Mouse (Mus musculus) limb, embryonic 14.5 days (tissue): Measurements from ENCODE around the gene Prkcsh. TPM values are rescaled to one million over a fixed set of nuclear protein-coding genes. Genes with fewer than 3 reads are reported as not detected.

Experiments
- ATAC-seq: fragments of 200-750 bp; cut with Nextera tagmentation; 2 replicates; pipeline ENCODE4 v1.8.0; 2017; ENCODE audit warnings: low read depth, moderate number of reproducible peaks, moderate TSS enrichment; ENCODE audit not compliant: low FRiP score
- DNase-seq: peaks from one replicate; pipeline ENCODE4 v3.0.0-alpha.2; 2015; ENCODE audit warnings: low spot score
- H3K27ac ChIP-seq: fragments of 300-500 bp; sonication (generic); replicated peaks from 2 replicates; pipeline ENCODE4 v1.5.1; 2014; ENCODE audit warnings: low read depth, mild to moderate bottlenecking, low read length, moderate library complexity, mixed read lengths
- H3K27me3 ChIP-seq: fragments of 300-500 bp; sonication (generic); 2 replicates; pipeline ENCODE4 v1.6.1; 2014; ENCODE audit warnings: low read length, mixed read lengths; ENCODE audit not compliant: control insufficient read depth, insufficient read depth
- H3K36me3 ChIP-seq: fragments of 300-500 bp; sonication (generic); 2 replicates; pipeline ENCODE4 v1.6.1; 2014; ENCODE audit warnings: mild to moderate bottlenecking, low read length, moderate library complexity, mixed read lengths; ENCODE audit not compliant: control insufficient read depth, insufficient read depth
- H3K4me1 ChIP-seq: fragments of 300-500 bp; sonication (generic); 2 replicates; pipeline ENCODE4 v1.6.1; 2014; ENCODE audit warnings: antibody characterized with exemption, low read length, mixed read lengths; ENCODE audit not compliant: control insufficient read depth, insufficient read depth
- H3K4me2 ChIP-seq: fragments of 300-500 bp; sonication (generic); replicated peaks from 2 replicates; pipeline ENCODE4 v1.6.1; 2014; ENCODE audit warnings: low read depth, mild to moderate bottlenecking, low read length, moderate library complexity; ENCODE audit not compliant: severe bottlenecking
- H3K4me3 ChIP-seq: fragments of 300-500 bp; sonication (generic); replicated peaks from 2 replicates; pipeline ENCODE4 v1.5.1; 2014; ENCODE audit warnings: low read length
- H3K9ac ChIP-seq: fragments of 300-500 bp; sonication (generic); 2 replicates; pipeline ENCODE4 v1.6.1; 2014; ENCODE audit warnings: mild to moderate bottlenecking, low read depth, low read length, moderate library complexity; ENCODE audit not compliant: severe bottlenecking
- H3K9me3 ChIP-seq: fragments of 300-500 bp; sonication (generic); 2 replicates; pipeline ENCODE4 v1.6.1; 2016; ENCODE audit warnings: low read length; ENCODE audit not compliant: control insufficient read depth
- POLR2A ChIP-seq: fragments of 200-500 bp; IDR thresholded peaks from 2 replicates; pipeline ENCODE4 v1.8.0; 2012; ENCODE audit warnings: inconsistent platforms, mild to moderate bottlenecking, moderate library complexity, borderline replicate concordance; ENCODE audit not compliant: insufficient read depth, insufficient read length; ENCODE audit errors: extremely low read depth
- WGBS: fragments of 180-500 bp; shearing (Covaris S2); extraction: QIAGEN DNeasy Blood & Tissue Kit; methylation state at CpG from one replicate; pipeline ENCODE4 v1.1.7; 2014; 5-methylcytosine and 5-hydroxymethylcytosine counted together
- polyA plus RNA-seq, 2 experiments: library from polyadenylated mRNA; depleted of rRNA in 1 of 2; stranded (reverse) in 1 of 2; unstranded in 1 of 2; fragments of >200 nt; fragmentation: Nextera tagmentation in 1 of 2; extraction: Ambion mirVana in 1 of 2; gene quantifications; 2 replicates each; pipeline versions ENCODE4 v1.2.1 to v1.2.3; 2012 to 2014

The Prkcsh gene
- polyA plus RNA-seq, 2 experiments = 89.0 to 156 TPM

DNA sequence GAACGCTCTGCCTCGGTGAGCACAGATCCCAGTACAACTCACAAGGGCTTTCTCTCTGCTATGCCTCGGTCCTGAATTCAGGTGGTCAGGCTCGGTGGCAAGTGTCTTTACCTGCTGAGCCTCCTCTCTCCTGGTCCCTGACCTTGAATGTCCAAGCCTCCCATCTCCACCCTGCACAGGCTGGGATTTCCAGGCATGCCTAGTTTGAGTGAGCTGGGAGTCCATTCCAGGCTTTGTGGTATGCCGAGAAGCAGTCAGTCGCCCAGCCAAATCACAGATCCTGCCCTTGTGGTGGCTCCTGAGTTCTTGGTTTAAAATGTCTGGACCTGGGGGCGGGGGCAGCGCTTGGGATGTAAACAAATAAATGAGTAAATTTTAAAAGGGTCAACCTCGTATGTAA, 44.7 kb downstream of the Prkcsh start:
- DNase-seq = no peak
- H3K4me3 ChIP-seq = no peak overlapping the region
- H3K27ac ChIP-seq = no peak overlapping the region
- H3K9me3 ChIP-seq = no peaks in the 10 kb centered on the region
- H3K4me2 ChIP-seq = no peak overlapping the region
- H3K36me3 ChIP-seq = no peaks in the 10 kb centered on the region
- H3K9ac ChIP-seq = no peak overlapping the region
- peaks cover 35% of the 10 kb centered on the region for H3K27me3 ChIP-seq
- ATAC-seq = no peak
- 51% methylated on average over 9 of the region's 9 CpGs for WGBS
- no peak for TF ChIP-seq POLR2A
- peaks cover 13% of the 10 kb centered on the region for H3K4me1 ChIP-seq

DNA sequence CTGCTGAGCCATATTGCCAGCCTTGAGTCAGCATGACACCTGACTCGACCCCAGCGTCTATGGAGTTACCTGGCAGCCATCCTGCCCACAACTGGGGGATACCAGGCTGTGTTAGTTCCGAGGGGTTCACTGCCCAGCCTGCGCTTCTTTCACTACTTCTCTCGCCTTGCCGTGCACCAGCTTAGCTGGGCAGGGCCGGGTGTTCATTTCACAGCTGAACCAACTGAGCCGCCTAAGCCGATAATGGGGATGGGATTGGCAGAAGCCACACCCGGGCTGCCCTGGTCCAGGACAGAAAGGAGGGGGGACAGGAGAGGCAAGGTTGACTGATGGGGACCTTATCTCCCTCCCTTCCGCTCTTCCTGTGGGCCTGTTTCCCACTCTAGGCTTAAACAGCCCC, 46.7 kb downstream of the Prkcsh start:
- Histone ChIP-seq H3K4me3 (no peak overlapping the region), H3K36me3 (no peaks in the 10 kb centered on the region), H3K4me1 (peaks cover 13% of the 10 kb centered on the region), H3K9ac (no peak overlapping the region), H3K27ac (no peak overlapping the region), H3K9me3 (no peaks in the 10 kb centered on the region), H3K27me3 (peaks cover 50% of the 10 kb centered on the region), H3K4me2 (no peak overlapping the region)
- ATAC-seq (no peak), DNase-seq (no peak)
- 82% methylated on average over 11 of the region's 11 CpGs for WGBS
- no peak for TF ChIP-seq POLR2A

DNA sequence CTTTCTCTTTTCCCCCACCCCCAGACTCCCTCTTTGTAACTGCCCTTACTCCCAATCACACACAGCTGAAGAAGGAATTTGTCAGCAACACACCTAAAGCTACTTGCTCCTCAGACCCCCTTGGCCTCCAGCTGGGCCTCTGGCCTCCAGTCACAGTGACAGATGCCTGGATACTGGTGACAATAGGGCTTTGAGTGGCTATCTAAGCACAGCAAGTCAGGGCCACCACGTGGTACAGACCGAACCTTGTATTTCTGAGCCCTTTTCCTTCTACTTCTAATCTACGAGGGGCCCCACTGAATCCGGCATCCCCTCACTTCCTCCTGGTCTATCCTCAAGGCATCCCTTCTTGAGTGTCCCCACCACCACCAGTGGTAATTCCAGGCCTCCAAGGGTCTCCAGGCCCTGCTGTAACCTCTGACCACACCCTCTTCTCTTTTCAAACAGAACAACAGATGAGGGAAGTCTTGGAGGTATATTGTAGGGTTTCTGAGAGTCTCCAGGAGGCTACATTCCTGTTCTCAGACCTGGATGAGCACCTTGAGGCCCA, 47.2 kb downstream of the Prkcsh start:
- Histone ChIP-seq H3K9ac (no peak overlapping the region), H3K4me3 (no peak overlapping the region), H3K9me3 (no peaks in the 10 kb centered on the region), H3K36me3 (no peaks in the 10 kb centered on the region), H3K27ac (no peak overlapping the region), H3K4me2 (no peak overlapping the region), H3K4me1 (peaks cover 13% of the 10 kb centered on the region), H3K27me3 (peaks cover 55% of the 10 kb centered on the region)
- DNase-seq (no peak), ATAC-seq (no peak)
- TF ChIP-seq POLR2A = no peak
- WGBS = 52% methylated on average over 4 of the region's 4 CpGs

DNA sequence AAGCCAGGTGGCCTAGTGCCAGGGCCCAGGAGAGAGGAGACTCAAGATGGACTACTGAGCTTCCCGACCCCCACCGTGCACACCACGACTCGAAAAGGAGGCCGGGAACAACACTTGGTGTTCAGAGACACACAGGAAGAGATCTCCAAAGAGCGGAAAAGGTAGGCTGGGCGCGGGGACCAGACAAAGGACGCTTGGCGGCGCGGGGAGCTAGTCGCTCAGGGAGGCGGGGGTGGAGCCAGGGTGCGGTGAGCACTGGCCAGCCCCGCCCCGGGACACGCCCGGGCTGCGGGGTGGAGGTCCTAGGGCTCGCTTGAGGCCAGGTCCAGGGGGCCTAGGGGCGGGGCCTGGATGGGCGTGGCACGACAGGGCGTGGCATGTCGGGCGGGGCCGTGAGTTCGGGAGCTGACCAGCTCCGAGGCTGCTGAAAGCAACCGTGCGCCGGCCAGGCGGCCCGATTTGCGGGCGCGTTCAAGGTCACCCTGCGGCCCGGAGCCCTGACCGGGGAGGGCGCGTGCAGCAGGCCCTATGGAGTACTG, 47.8 kb downstream of the Prkcsh start:
- WGBS = 1% methylated on average over 36 of the region's 43 CpGs
- Histone ChIP-seq H3K4me2 (peak overlapping the region; percentile 53), H3K4me3 (peak overlapping the region; percentile 31), H3K4me1 (peaks cover 13% of the 10 kb centered on the region), H3K27me3 (peaks cover 61% of the 10 kb centered on the region), H3K27ac (no peak overlapping the region), H3K9ac (no peak overlapping the region), H3K9me3 (no peaks in the 10 kb centered on the region), H3K36me3 (no peaks in the 10 kb centered on the region)
- ATAC-seq = no peak
- no peak for TF ChIP-seq POLR2A
- no peak for DNase-seq

DNA sequence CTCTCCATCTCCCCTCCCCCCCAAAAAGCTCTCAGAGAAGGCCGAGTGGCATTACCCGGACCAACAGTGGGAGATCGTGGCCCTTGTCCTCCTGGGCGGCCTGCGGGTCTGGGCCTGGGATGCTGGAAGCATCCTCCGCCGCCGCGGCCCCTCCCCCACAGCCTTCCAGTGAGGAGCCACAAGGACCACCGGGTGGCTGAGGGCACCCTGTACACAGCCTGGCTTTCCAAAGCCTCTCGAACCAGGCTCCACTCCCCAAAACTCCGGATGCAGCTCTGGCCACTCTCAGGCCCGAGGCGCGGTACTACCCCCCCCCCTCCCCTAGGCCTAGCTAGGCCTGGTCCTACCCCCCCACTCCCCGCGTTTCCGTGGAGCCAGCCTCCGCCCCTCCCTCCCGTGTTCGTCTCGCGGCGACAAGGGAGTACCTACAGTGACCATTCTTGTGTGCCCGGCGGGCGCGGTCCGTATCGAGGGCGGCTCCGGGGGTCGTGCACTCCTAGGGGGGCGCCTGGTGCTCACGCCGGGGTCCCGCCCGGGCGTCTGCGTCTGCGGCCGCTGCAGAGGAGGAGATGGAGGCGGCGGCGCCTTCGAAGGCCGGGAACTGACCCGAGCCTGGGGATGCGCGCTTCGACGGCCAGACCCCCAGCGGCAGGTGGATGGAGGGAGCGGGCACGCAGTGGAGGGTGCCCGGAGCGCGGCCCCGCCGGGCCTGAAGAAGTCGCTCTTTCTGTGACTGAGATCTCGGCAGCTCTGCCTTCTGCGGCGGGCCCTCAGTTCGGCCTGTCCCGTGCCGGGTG, 48.8 kb downstream of the Prkcsh start:
- Histone ChIP-seq H3K4me2 (peak overlapping the region; percentile 53), H3K36me3 (no peaks in the 10 kb centered on the region), H3K9me3 (no peaks in the 10 kb centered on the region), H3K27me3 (peaks cover 70% of the 10 kb centered on the region), H3K4me3 (peak overlapping the region; percentile 31), H3K4me1 (peaks cover 13% of the 10 kb centered on the region), H3K9ac (no peak overlapping the region), H3K27ac (no peak overlapping the region)
- no peak for DNase-seq
- 2% methylated on average over 52 of the region's 67 CpGs for WGBS
- ATAC-seq = no peak
- no peak for TF ChIP-seq POLR2A

DNA sequence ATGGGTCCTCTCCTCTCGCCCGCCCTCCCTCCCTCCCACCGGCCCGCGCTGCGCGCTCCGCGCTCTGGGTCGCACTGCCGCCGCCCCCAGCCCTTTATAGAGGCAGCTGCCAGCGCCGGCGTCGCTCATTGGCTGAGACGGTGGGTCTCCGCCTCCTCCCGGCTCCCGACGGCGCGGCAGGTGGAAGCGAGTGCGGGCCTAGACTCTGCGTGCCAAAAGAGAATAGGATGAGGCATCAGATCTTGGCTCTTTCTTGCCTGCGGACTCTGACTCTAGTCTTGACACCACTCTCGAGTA, 49.3 kb downstream of the Prkcsh start, which contains the start of gene Elavl3:
Elavl3 (minus strand) TSS at position 66 of the 297 bp plus-strand sequence.
- H3K9me3 ChIP-seq = no peaks in the 10 kb centered on the region
- peaks cover 13% of the 10 kb centered on the region for H3K4me1 ChIP-seq
- TF ChIP-seq POLR2A = no peak
- H3K4me3 ChIP-seq = peak within 1 kb of the TSS; percentile 31
- peak within 1 kb of the TSS; percentile 53 for H3K4me2 ChIP-seq
- DNase-seq = no peak
- WGBS = under 1% methylated on average over 20 of the region's 28 CpGs
- H3K27me3 ChIP-seq = peaks cover 70% of the 10 kb centered on the region
- H3K9ac ChIP-seq = no peak within 1 kb of the TSS
- H3K36me3 ChIP-seq = 0 out of 2 replicates have a peak, but pooled peaks cover under 1% of the 10 kb centered on the region
- H3K27ac ChIP-seq = no peak within 1 kb of the TSS
- ATAC-seq = no peak
